Mouse (Mus musculus) heart, embryonic 11.5 days (tissue): ENCODE measurements around the gene Ctnnb1. TPM values are rescaled to one million over a fixed set of nuclear protein-coding genes. Genes with fewer than 3 reads are reported as not detected.

ENCODE experiments used
- ATAC-seq: fragments of 200-750 bp; cut with Nextera tagmentation; replicated peaks from 2 replicates; pipeline ENCODE4 v1.8.0; 2017; ENCODE audit warnings: moderate library complexity; ENCODE audit not compliant: insufficient number of reproducible peaks, low FRiP score, low TSS enrichment
- H3K27ac ChIP-seq: fragments of 300-500 bp; sonication (generic); 2 replicates; pipeline ENCODE4 v1.5.1; 2014; ENCODE audit warnings: mild to moderate bottlenecking, low read depth, low read length
- H3K27me3 ChIP-seq: fragments of 300-500 bp; sonication (generic); 2 replicates; pipeline ENCODE4 v1.6.1; 2014; ENCODE audit warnings: mild to moderate bottlenecking, low read length, mixed read lengths; ENCODE audit not compliant: control insufficient read depth, insufficient read depth
- H3K36me3 ChIP-seq: fragments of 300-500 bp; sonication (generic); 2 replicates; pipeline ENCODE4 v1.6.1; 2014; ENCODE audit warnings: mild to moderate bottlenecking, low read length, moderate library complexity, mixed read lengths; ENCODE audit not compliant: control insufficient read depth, insufficient read depth
- H3K4me1 ChIP-seq: fragments of 300-500 bp; sonication (generic); 2 replicates; pipeline ENCODE4 v1.6.1; 2014; ENCODE audit warnings: low read length; ENCODE audit not compliant: control insufficient read depth, insufficient read depth
- H3K4me2 ChIP-seq: fragments of 300-500 bp; sonication (generic); 2 replicates; pipeline ENCODE4 v1.6.1; 2014; ENCODE audit warnings: mild to moderate bottlenecking, moderate library complexity
- H3K4me3 ChIP-seq: fragments of 300-500 bp; sonication (generic); 2 replicates; pipeline ENCODE4 v1.5.1; 2014; ENCODE audit warnings: low read depth, low read length
- H3K9ac ChIP-seq: fragments of 300-500 bp; sonication (generic); 2 replicates; pipeline ENCODE4 v1.6.1; 2014; ENCODE audit warnings: mild to moderate bottlenecking, low read depth, low read length, moderate library complexity
- H3K9me3 ChIP-seq: fragments of 300-500 bp; sonication (generic); replicated peaks from 2 replicates; pipeline ENCODE4 v1.6.1; 2016; ENCODE audit warnings: low read length; ENCODE audit not compliant: control insufficient read depth
- WGBS: fragments of 180-500 bp; shearing (Covaris S2); extraction: QIAGEN DNeasy Blood & Tissue Kit; methylation state at CpG from one replicate; pipeline ENCODE4 v1.1.7; 2014; ENCODE audit not compliant: insufficient replicate concordance; 5-methylcytosine and 5-hydroxymethylcytosine counted together
- microRNA-seq: library from miRNA; unstranded; fragments of <30 nt; microRNA quantifications from one replicate; pipeline ENCODE4, GENCODE M21; 2016; ENCODE audit warnings: borderline number of aligned reads
- polyA plus RNA-seq: library from polyadenylated mRNA; unstranded; fragments of >200 nt; fragmentation: Nextera tagmentation; extraction: Ambion mirVana; gene quantifications from 2 replicates; pipeline ENCODE4 v1.2.1, GENCODE M21; 2014

The Ctnnb1 gene
- polyA plus RNA-seq, 1 experiment from 2014 or later: 433 TPM

DNA sequence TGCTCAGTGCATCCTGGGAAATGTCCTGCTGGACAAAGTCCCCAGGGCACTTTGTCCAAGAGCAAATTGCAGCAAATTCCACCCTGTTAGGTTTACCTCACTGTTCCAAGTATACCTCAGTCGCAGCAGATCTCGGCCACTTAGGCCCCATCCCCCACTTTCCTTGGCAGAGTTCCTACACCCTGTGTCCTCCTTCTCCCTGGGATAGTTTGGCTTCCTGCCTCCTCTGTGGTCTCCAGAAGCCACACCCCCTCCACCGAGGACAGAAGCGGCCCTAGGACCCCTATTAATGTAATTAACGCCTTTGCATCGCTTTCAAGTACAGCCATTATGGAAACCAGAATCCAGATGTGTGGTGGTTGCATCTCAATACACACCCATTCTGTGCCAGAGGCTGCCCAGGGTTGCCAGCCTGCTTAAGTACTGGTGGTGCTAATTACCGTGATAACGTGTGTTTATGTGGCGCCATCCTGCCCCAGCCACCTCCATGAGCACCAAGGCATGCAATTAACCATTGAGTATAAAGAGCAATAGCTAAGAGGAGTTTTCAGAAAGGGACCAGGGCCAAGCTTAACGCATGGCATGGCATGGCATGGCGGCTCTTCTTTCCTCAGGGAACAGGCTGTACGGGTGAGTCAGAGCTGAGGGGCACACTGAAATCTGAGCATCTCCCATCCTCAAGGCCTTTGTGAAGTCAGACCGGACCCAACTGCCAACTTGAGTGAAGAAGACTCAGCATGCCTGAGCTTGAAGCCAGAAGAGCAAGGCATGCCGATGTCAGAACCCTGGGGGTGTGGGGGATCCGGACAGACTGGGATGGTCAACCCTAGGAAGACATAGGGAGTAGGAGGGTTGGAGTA lies 72.9 kb downstream of the Ctnnb1 start:
- 0 out of 2 replicates have a peak, but pooled peaks cover 6% of the 10 kb centered on the region for H3K4me1 ChIP-seq
- no peaks in the 10 kb centered on the region for H3K36me3 ChIP-seq
- no peaks in the 10 kb centered on the region for H3K27me3 ChIP-seq
- peak overlapping the region; percentile 73 for H3K27ac ChIP-seq
- no peaks in the 10 kb centered on the region for H3K9me3 ChIP-seq
- no peak for ATAC-seq
- 65% methylated on average over 15 of the region's 15 CpGs for WGBS
- no peak overlapping the region for H3K9ac ChIP-seq
- no peak overlapping the region for H3K4me2 ChIP-seq
- no peak overlapping the region for H3K4me3 ChIP-seq

DNA sequence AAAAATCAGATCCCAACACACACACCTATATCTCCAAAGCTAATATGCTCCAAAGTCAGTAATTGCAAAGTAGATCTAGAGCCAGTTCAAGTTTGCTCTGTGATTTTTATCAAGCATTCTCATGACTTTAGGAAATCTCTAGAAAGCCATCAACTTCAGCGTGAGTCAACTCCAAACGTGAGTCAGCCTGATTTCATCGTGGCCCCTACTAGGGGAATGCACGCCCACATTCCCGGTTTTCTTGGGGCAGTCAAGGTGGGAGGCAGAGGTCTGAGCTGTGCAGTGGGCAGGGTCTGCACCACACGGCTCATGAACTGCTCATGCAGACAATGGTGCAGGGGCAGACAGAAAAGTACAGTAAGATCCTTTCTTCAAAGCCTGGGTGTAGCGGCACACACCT lies 76.9 kb downstream of the Ctnnb1 start:
- WGBS: 75% methylated on average over 7 of the region's 7 CpGs
- Histone ChIP-seq H3K27ac (no peak overlapping the region), H3K9ac (no peak overlapping the region), H3K4me2 (no peak overlapping the region), H3K4me1 (0 out of 2 replicates have a peak, but pooled peaks cover 6% of the 10 kb centered on the region), H3K27me3 (no peaks in the 10 kb centered on the region), H3K4me3 (no peak overlapping the region), H3K36me3 (no peaks in the 10 kb centered on the region), H3K9me3 (no peaks in the 10 kb centered on the region)
- no peak for ATAC-seq

Small RNA genes lying within 50 kb of the gene (microRNA-seq; reads per million reads assigned to microRNA genes)
- 0.54 reads per million for gene Mir7090
